ENCODE assay signal across 8 mouse cellular contexts in genomic region chr14:51913960-51914762, GRCm38 (mm10). TPM values are rescaled to one million over a fixed set of nuclear protein-coding genes. Genes with fewer than 3 reads are reported as not detected.
DNase-seq lines count a peak whose midpoint lies in the region; ATAC-seq and TF ChIP-seq lines count a peak whose summit lies in the region.

Gene Ndrg2 (minus strand): TSS chr14:51914158.

- H3K27ac ChIP-seq in gastrocnemius, adult 2 months = peak within 1 kb of the TSS; percentile 100
- H3K27ac ChIP-seq in hindbrain, embryonic 14.5 days = peak within 1 kb of the TSS; percentile 64
- peak within 1 kb of the TSS; percentile 90 for H3K27ac ChIP-seq in lung, embryonic 16.5 days (ENCODE audit: low read length)

- intact Hi-C loops in gastrocnemius, adult 2 months (cut with DNase I) = loop anchor here (2.0 kb wide), 1 partner anchor 71 kb away; the partner anchor contains the start of gene Arhgef40

- H3K4me2 ChIP-seq in hindbrain, embryonic 14.5 days (replicated peaks) = peak within 1 kb of the TSS; percentile 99
- peak within 1 kb of the TSS; percentile 97 for H3K4me2 ChIP-seq in lung, embryonic 16.5 days (ENCODE audit: low read depth, low read length)

- ATAC-seq in hindbrain, embryonic 14.5 days (ENCODE audit: low FRiP score) = peak; percentile 77
- peak; percentile 88 for ATAC-seq in lung, embryonic 16.5 days (ENCODE audit: low read depth)

- peak; percentile 42 for DNase-seq in ZHBTc4 (ENCODE audit: low read depth, low spot score)
- peak; percentile 48 to 66 for DNase-seq in cerebellum, postnatal 25 days
- peak; percentile 94 for DNase-seq in gastrocnemius, adult 2 months
- peak; percentile 73 for DNase-seq in hindbrain, embryonic 14.5 days (ENCODE audit: low spot score)
- peak in 1 of 2 experiments; percentile 63 for DNase-seq in layer of hippocampus, postnatal 25 days (ENCODE audit: extremely low spot score in 1 of 2, low spot score in 1 of 2)
- DNase-seq in ovary, postnatal 10 days (ENCODE audit: low spot score) = peak; percentile 45
- peak; percentile 39 for DNase-seq in urinary bladder, postnatal 10 days (ENCODE audit: low spot score)

- TF ChIP-seq CTCF in gastrocnemius, adult 2 months (IDR thresholded peaks at IDR 0.05) = no peak

- no peaks in the 10 kb centered on the region for H3K36me3 ChIP-seq in hindbrain, embryonic 14.5 days (replicated peaks; ENCODE audit: control insufficient read depth, insufficient read depth)
- H3K36me3 ChIP-seq in lung, embryonic 16.5 days (ENCODE audit: control insufficient read depth, insufficient read depth, low read length) = no peaks in the 10 kb centered on the region

- peaks cover 16% of the 10 kb centered on the region; the same call in 1 of the 2 replicates for H3K4me1 ChIP-seq in hindbrain, embryonic 14.5 days (replicated peaks; ENCODE audit: control insufficient read depth, insufficient read depth, low read length)
- peaks cover 12% of the 10 kb centered on the region for H3K4me1 ChIP-seq in lung, embryonic 16.5 days (replicated peaks; ENCODE audit: control insufficient read depth, insufficient read depth, low read length)

- H3K9me3 ChIP-seq in hindbrain, embryonic 14.5 days (ENCODE audit: control insufficient read depth, low read length) = no peaks in the 10 kb centered on the region
- no peaks in the 10 kb centered on the region for H3K9me3 ChIP-seq in lung, embryonic 16.5 days (ENCODE audit: control insufficient read depth, low read length)

- 0 out of 2 replicates have a peak, but pooled peaks cover 3% of the 10 kb centered on the region for H3K27me3 ChIP-seq in hindbrain, embryonic 14.5 days (ENCODE audit: control insufficient read depth, insufficient read depth, low read length)
- H3K27me3 ChIP-seq in lung, embryonic 16.5 days (ENCODE audit: control insufficient read depth, insufficient read depth, low read depth, low read length) = no peaks in the 10 kb centered on the region

- 1% methylated on average over 20 of the region's 23 CpGs for WGBS in hindbrain, embryonic 14.5 days
- 2% methylated on average over 22 of the region's 23 CpGs for WGBS in lung, embryonic 16.5 days

- peak within 1 kb of the TSS; percentile 68 for H3K9ac ChIP-seq in hindbrain, embryonic 14.5 days
- peak within 1 kb of the TSS; percentile 79 for H3K9ac ChIP-seq in lung, embryonic 16.5 days (ENCODE audit: low read length)

- H3K4me3 ChIP-seq in gastrocnemius, adult 2 months = peak within 1 kb of the TSS; percentile 78
- H3K4me3 ChIP-seq in hindbrain, embryonic 14.5 days (replicated peaks; ENCODE audit: low read length) = peak within 1 kb of the TSS; percentile 62
- H3K4me3 ChIP-seq in lung, embryonic 16.5 days (ENCODE audit: low read length) = peak within 1 kb of the TSS; percentile 67

RNA-seq across cellular contexts. Expression of gene Ndrg2, which starts in this region (rescaled TPM):
- 1,000 to 10,000 TPM; 1,660 to 1,958 TPM for total RNA-seq in gastrocnemius, adult 2 months (2021)
- 165 and 190 TPM in 2 replicates for polyA plus RNA-seq in hindbrain, embryonic 14.5 days (2014; fragmentation: Nextera tagmentation; extraction: Ambion mirVana)
- 100 to 1,000 TPM; 823 to 845 TPM for total RNA-seq in layer of hippocampus, postnatal 25 days (2021)
- 93.3 and 109 TPM in 2 replicates for polyA plus RNA-seq in lung, embryonic 16.5 days (2015; fragmentation: Nextera tagmentation; extraction: Ambion mirVana)
